Mouse (Mus musculus): Measurements from ENCODE around the gene Pla2g4e. TPM values are rescaled to one million over a fixed set of nuclear protein-coding genes. Genes with fewer than 3 reads are reported as not detected.

Gene Pla2g4e
- polyA plus RNA-seq, 1 experiment from 2014 or later = 4.2 TPM

DNA sequence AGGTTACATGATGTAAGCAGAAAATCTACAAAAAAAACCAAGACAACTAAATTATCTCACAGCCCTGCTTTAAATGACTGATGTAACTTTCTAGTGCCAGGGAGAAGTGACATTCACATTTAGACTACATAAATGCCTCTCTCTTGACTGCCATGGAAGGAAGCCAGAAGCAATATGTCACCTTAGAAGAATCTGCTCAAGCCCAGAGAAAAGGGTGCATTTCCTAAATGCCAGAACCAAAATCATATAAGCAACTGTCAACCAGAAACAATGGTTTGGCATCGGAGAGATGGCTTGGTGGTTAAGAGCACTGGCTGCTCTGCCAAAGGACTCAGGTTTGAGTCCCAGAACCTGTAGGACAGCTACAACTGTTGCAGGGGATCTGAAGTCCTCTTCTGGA is 113.3 kb downstream of the Pla2g4e start:
- H3K27ac ChIP-seq (replicated peaks) = no peak overlapping the region
- H3K4me1 ChIP-seq = peaks cover 4% of the 10 kb centered on the region; the same call in 1 of the 2 replicates
- H3K27me3 ChIP-seq (replicated peaks) = no peaks in the 10 kb centered on the region
- H3K9me3 ChIP-seq (replicated peaks) = no peaks in the 10 kb centered on the region
- no peak overlapping the region for H3K4me3 ChIP-seq (replicated peaks)
- WGBS = 85% methylated on average over 1 of the region's 1 CpGs
- ATAC-seq (ENCODE audit: low FRiP score) = no peak
- no peak overlapping the region for H3K4me2 ChIP-seq
- H3K36me3 ChIP-seq = no peaks in the 10 kb centered on the region
- no peak overlapping the region for H3K9ac ChIP-seq (replicated peaks)

DNA sequence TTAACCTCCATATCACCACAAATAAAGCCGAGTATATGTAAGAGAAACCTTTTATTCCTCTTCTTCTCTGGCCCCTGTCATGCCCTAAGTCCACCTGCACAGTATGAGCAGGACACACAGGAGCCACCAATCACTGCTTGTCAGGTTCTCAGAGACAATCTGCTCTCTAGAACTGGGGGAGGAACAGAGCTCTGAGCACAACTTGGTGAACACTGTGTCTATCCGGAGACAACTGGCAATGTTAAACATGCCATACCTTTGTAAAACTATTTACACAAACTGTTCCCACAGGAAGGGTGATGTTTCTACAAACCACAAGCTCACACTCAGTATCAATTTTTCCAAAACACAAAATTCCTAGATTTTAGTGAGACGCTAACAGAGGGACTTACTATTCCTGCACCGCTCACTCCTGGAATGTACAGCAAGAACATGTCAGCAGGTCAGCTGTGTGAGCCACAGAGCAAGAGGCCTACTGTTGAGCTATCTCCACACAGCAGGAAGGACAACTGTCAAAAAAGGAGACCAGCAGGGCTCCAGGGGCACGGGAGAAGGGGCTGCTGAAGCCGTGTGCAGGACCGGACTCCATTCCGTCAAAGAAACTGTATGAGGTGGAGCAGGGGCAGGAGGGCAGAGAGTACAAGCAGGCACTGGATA is 115.8 kb downstream of the Pla2g4e start:
- WGBS = 71% methylated on average over 8 of the region's 8 CpGs
- ATAC-seq (ENCODE audit: low FRiP score) = no peak
- H3K4me2 ChIP-seq = no peak overlapping the region
- H3K9me3 ChIP-seq (replicated peaks) = no peaks in the 10 kb centered on the region
- no peak overlapping the region for H3K9ac ChIP-seq (replicated peaks)
- no peak overlapping the region for H3K27ac ChIP-seq (replicated peaks)
- no peaks in the 10 kb centered on the region for H3K36me3 ChIP-seq
- H3K27me3 ChIP-seq (replicated peaks) = no peaks in the 10 kb centered on the region
- H3K4me1 ChIP-seq = peaks cover 4% of the 10 kb centered on the region; the same call in 1 of the 2 replicates
- H3K4me3 ChIP-seq (replicated peaks) = no peak overlapping the region

DNA sequence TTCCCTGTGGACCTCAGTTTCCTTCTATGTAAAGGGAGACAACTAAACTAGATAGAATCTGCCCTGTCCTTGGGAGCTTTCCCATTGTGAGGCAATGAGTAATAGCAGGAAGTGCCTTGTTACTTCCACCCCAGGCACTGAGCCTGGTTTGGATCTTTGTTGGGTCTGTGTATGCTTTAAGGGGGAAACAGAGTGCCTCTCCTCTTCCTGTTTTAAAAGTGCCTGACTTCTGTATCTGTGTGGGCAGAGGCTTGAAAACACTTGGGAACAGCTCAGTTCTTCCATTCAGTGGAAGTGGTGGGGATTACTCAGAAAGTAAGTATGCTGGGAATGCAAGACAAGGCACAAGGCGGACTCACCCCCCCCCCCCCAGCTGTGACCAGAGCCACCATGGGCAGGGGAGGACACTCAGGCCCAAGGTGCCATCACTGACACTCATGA is 116.5 kb downstream of the Pla2g4e start:
- Histone ChIP-seq H3K4me1 (peaks cover 4% of the 10 kb centered on the region; the same call in 1 of the 2 replicates), H3K27me3 (replicated peaks) (no peaks in the 10 kb centered on the region), H3K36me3 (no peaks in the 10 kb centered on the region), H3K27ac (replicated peaks) (no peak overlapping the region), H3K4me2 (no peak overlapping the region), H3K4me3 (replicated peaks) (no peak overlapping the region), H3K9ac (replicated peaks) (no peak overlapping the region), H3K9me3 (replicated peaks) (no peaks in the 10 kb centered on the region)
- WGBS = 89% methylated on average over 1 of the region's 1 CpGs
- ATAC-seq (ENCODE audit: low FRiP score) = no peak

DNA sequence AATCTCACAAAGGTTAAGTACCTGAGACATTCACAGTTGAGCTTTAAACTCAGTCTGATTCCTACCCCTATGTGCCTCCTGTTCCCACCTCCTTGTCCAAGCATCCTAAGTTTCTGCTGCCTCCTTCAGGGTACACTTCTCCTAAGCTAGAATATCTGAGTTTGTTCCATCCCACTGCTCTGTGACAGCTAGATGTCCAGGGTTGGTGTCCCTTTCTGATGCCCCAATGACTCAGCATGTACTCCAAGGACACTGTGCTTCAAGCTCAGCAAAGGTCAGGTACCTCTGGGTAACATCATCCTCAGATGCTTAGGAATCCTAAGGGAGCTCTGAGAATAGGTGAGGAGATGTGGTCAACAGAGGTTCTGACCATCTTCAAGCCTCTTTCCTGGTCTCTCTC is 117.1 kb downstream of the Pla2g4e start:
- no peak overlapping the region for H3K4me3 ChIP-seq (replicated peaks)
- ATAC-seq (ENCODE audit: low FRiP score) = no peak

DNA sequence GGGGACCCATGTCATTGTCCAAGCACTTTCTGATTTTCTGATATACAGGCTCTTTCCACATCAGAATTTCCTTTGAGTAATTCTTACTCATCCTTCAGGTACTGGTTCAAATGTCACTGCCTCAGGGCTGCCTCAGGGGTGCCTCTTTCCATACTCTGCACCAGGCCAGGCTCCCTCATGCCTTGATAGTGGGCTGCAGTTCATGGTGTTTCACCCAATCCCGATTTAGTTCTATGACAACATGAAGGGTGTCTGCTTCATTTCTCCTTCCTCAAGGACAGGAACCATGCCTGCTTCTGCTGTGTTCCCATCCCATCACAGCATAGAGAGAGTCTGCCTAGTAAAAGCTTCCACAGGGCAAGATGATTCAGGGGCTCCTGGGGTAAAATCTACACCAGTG is 118.2 kb downstream of the Pla2g4e start:
- no peaks in the 10 kb centered on the region for H3K27me3 ChIP-seq (replicated peaks)
- H3K9me3 ChIP-seq (replicated peaks) = no peaks in the 10 kb centered on the region
- no peak overlapping the region for H3K4me2 ChIP-seq
- no peak overlapping the region for H3K9ac ChIP-seq (replicated peaks)
- H3K4me1 ChIP-seq = no peaks in the 10 kb centered on the region
- no peak overlapping the region for H3K27ac ChIP-seq (replicated peaks)
- 93% methylated on average over 1 of the region's 1 CpGs for WGBS
- H3K4me3 ChIP-seq (replicated peaks) = no peak overlapping the region
- no peak for ATAC-seq (ENCODE audit: low FRiP score)
- H3K36me3 ChIP-seq = no peaks in the 10 kb centered on the region

More for the DNA sequence above, 117.1 kb downstream of the Pla2g4e start:
- no peak overlapping the region for H3K4me2 ChIP-seq
- H3K36me3 ChIP-seq = no peaks in the 10 kb centered on the region
- no peaks in the 10 kb centered on the region for H3K27me3 ChIP-seq (replicated peaks)
- no peak overlapping the region for H3K27ac ChIP-seq (replicated peaks)
- no peaks in the 10 kb centered on the region for H3K9me3 ChIP-seq (replicated peaks)
- H3K9ac ChIP-seq (replicated peaks) = no peak overlapping the region
- H3K4me1 ChIP-seq = peaks cover 4% of the 10 kb centered on the region; the same call in 1 of the 2 replicates

DNA sequence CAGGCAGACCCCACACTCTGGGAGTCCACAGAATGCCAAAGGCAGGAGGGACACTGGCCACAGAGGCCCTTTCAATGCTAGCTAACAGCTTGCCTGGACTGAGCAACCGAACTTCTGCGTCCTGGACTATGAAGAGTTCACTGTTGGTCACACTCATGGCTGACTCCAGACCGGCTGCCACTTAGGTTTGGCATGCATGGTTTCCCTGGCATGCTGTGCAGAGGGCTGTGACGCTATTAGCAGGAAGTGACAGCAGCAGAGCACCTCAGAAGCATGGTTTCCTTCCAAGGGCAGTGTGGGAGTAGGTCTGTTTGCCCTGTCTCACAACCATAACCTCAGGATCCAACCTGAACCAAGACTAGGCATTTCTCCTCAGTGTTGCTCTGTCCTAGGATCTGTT is 118.7 kb downstream of the Pla2g4e start:
- no peak for ATAC-seq (ENCODE audit: low FRiP score)
- no peaks in the 10 kb centered on the region for H3K9me3 ChIP-seq (replicated peaks)
- no peaks in the 10 kb centered on the region for H3K4me1 ChIP-seq
- H3K4me3 ChIP-seq (replicated peaks) = no peak overlapping the region
- no peak overlapping the region for H3K9ac ChIP-seq (replicated peaks)
- no peak overlapping the region for H3K27ac ChIP-seq (replicated peaks)
- H3K36me3 ChIP-seq = no peaks in the 10 kb centered on the region
- H3K4me2 ChIP-seq = no peak overlapping the region
- WGBS = 90% methylated on average over 4 of the region's 4 CpGs
- no peaks in the 10 kb centered on the region for H3K27me3 ChIP-seq (replicated peaks)

DNA sequence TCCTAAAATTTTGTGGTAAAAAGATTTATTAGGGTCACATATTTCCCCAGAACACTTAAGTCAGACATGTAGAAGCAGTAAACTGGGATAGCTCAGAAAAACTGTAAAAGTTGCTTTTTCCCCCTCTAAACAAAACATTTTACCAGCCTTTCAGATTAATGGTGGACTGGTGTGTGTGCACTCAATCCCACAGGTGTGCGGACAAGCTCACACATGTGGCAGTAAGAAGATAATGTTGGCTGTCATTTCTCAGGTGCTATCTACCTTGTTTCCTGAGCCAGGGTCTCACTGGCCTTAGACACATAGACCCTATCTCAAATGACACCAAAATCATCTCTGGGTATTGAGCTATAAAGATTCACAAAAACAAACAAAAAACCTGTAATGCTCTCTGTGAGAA is 119.7 kb downstream of the Pla2g4e start:
- Histone ChIP-seq H3K4me3 (replicated peaks) (no peak overlapping the region), H3K36me3 (no peaks in the 10 kb centered on the region), H3K27ac (replicated peaks) (no peak overlapping the region), H3K27me3 (replicated peaks) (no peaks in the 10 kb centered on the region), H3K4me2 (no peak overlapping the region), H3K9me3 (replicated peaks) (no peaks in the 10 kb centered on the region), H3K9ac (replicated peaks) (no peak overlapping the region), H3K4me1 (no peaks in the 10 kb centered on the region)
- WGBS = 97% methylated on average over 1 of the region's 1 CpGs
- no peak for ATAC-seq (ENCODE audit: low FRiP score)

DNA sequence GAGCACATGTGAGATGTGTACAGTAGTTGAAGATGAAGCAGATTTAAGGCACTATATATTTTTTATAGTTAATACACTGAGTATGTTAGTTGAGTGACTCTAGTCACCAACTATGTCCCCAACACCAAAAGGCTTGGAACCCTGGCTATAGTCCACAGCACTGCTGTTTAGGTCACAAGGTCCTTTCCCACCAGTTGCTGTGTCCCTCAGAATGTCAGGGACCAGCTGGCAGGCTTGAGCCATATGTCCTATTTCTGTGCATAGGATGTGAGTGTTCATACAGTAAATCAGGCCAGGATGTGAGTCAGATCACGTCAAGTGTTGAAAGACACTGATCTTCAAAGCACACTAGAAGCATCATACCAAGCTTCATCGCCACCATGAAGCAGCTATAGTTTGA is 120.2 kb downstream of the Pla2g4e start:
- ATAC-seq (ENCODE audit: low FRiP score) = no peak
- 89% methylated on average over 2 of the region's 2 CpGs for WGBS

DNA sequence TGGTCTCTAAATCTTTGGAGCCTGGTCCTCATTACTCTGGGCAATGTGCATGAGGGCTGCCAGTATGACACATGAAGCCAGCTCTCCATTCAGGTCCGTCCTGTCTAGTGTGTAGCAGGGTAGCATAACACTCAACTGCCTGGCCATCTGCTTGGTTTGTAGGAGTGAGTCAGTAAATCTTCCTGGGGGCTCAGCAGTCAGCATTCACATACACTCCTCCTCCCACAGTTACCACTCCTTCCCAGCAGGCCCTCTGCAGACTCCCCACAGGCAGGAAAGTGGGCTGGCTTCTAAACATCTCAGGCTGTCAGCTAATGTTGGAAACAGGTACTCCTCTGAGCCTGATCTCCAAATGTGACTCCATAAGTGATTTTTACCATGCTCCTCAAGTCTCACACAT is 121.0 kb downstream of the Pla2g4e start:
- H3K4me2 ChIP-seq = no peak overlapping the region
- no peak for ATAC-seq (ENCODE audit: low FRiP score)

More for the DNA sequence above, 120.2 kb downstream of the Pla2g4e start:
- H3K36me3 ChIP-seq = no peaks in the 10 kb centered on the region
- H3K27ac ChIP-seq (replicated peaks) = no peak overlapping the region
- H3K4me3 ChIP-seq (replicated peaks) = no peak overlapping the region
- no peaks in the 10 kb centered on the region for H3K27me3 ChIP-seq (replicated peaks)
- H3K4me1 ChIP-seq = no peaks in the 10 kb centered on the region
- no peak overlapping the region for H3K4me2 ChIP-seq
- no peak overlapping the region for H3K9ac ChIP-seq (replicated peaks)
- no peaks in the 10 kb centered on the region for H3K9me3 ChIP-seq (replicated peaks)

DNA sequence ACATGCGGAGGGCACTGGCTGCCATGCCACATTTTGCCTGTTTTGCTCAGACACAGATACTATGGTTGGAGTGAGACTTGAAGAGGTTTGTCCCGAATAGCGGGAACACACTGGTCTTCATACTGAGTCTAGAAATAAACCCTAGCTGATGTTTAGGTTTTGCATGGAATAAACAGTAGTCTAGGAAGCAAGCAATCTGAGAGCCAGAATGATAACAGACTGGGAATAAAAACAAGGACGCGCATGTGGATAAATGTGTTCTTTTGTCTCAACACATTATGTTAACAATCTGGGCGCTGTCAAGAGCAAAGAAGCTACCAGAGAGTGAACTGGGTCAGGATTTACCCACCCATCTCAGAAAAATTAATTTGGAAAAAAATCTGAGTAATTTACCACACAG is 122.2 kb downstream of the Pla2g4e start:
- H3K36me3 ChIP-seq = no peaks in the 10 kb centered on the region
- no peaks in the 10 kb centered on the region for H3K9me3 ChIP-seq (replicated peaks)
- no peak overlapping the region for H3K4me3 ChIP-seq (replicated peaks)
- no peak overlapping the region for H3K27ac ChIP-seq (replicated peaks)
- WGBS = 94% methylated on average over 6 of the region's 6 CpGs
- no peak for ATAC-seq (ENCODE audit: low FRiP score)
- H3K4me1 ChIP-seq = no peaks in the 10 kb centered on the region
- no peak overlapping the region for H3K9ac ChIP-seq (replicated peaks)
- no peaks in the 10 kb centered on the region for H3K27me3 ChIP-seq (replicated peaks)
- H3K4me2 ChIP-seq = no peak overlapping the region

More for the DNA sequence above, 121.0 kb downstream of the Pla2g4e start:
- no peaks in the 10 kb centered on the region for H3K27me3 ChIP-seq (replicated peaks)
- H3K36me3 ChIP-seq = no peaks in the 10 kb centered on the region
- no peak overlapping the region for H3K9ac ChIP-seq (replicated peaks)
- H3K4me3 ChIP-seq (replicated peaks) = no peak overlapping the region
- 38% methylated on average over 1 of the region's 1 CpGs for WGBS
- no peaks in the 10 kb centered on the region for H3K4me1 ChIP-seq
- no peaks in the 10 kb centered on the region for H3K9me3 ChIP-seq (replicated peaks)
- no peak overlapping the region for H3K27ac ChIP-seq (replicated peaks)

DNA sequence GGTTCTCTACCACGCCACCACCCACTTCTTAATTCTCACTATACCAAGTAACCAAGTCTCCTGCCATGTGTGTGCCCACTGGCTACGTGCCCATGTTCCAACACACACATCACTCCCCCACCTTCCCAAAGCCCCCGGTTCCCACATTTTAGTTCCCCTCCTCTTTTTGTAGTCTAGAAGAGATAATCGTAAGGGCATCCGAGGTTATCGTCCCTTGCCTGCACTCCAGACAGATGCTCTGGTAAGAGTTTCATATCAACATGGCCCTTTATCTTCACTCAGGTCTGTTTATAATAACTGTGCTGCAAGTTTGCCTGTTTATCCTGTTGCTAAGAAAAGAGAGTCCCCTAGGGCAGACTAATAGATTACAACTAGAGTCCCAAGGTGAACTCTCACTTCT is 127.8 kb downstream of the Pla2g4e start:
- no peaks in the 10 kb centered on the region for H3K9me3 ChIP-seq (replicated peaks)
- H3K9ac ChIP-seq (replicated peaks) = no peak overlapping the region
- H3K4me3 ChIP-seq (replicated peaks) = no peak overlapping the region
- H3K4me2 ChIP-seq = no peak overlapping the region
- H3K27ac ChIP-seq (replicated peaks) = no peak overlapping the region
- no peaks in the 10 kb centered on the region for H3K4me1 ChIP-seq
- 95% methylated on average over 6 of the region's 6 CpGs for WGBS
- H3K36me3 ChIP-seq = no peaks in the 10 kb centered on the region
- ATAC-seq (ENCODE audit: low FRiP score) = no peak
- no peaks in the 10 kb centered on the region for H3K27me3 ChIP-seq (replicated peaks)

Data from neural tube, embryonic 15.5 days (tissue).